Mouse (Mus musculus): ENCODE measurements at regions not wholly inside any gene's neighbourhood (a gene's known extent, or its start where the extent isn't known, plus 50 kb on each side); places are given as distances from the start of the nearest gene placed in this dataset.

DNA sequence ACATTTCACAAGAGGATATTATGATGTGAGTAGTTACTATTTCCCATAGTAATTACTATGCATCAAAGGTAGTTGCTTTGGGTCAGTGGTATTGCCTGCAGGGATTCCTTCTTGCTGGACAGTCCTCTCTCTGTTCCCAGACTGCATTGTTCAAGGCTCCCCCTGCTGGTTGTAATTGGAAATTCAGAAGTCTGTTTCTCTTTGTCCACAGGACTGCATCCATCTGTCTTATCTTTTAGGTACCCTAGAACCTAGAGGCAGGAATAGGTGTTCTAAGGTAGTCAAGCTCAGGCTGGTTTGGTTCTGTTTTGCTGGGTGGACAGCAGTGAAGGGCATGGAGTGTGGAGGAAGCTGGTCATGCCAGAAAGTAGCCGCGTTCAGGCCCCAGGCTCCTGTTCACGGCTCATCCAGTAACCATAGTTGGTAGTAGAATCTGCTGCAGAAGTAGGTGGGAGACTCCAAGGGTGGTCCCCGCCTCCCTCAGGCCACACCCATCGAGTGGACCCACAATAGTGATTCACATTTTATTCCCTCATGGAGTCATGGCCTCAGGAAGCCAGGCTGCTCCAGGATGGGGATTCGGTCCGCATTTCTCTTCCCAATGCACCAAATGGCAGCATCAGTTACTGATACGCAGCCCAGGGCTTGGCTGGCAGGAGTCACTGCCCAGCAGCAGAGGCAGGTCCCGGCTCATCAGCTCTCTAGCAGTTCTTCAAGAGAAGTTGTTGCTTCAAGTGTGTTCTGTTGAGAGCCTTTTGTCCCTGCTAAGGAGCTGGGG, 51.7 kb upstream of the Caprin1 start:
- Histone ChIP-seq H3K9ac (ENCODE audit: low read length) (no peak overlapping the region), H3K4me1 (ENCODE audit: control insufficient read depth, insufficient read depth, low read length) (no peaks in the 10 kb centered on the region), H3K9me3 (ENCODE audit: control insufficient read depth, low read length) (no peaks in the 10 kb centered on the region), H3K36me3 (ENCODE audit: control insufficient read depth, insufficient read depth, low read length) (no peaks in the 10 kb centered on the region), H3K4me2 (ENCODE audit: low read depth, severe bottlenecking) (no peak overlapping the region), H3K27me3 (ENCODE audit: control insufficient read depth, insufficient read depth, low read length) (no peaks in the 10 kb centered on the region), H3K4me3 (ENCODE audit: low read depth, low read length) (no peak overlapping the region), H3K27ac (replicated peaks; ENCODE audit: low read depth, low read length) (no peak overlapping the region)
- ATAC-seq (ENCODE audit: insufficient number of reproducible peaks, low FRiP score, low TSS enrichment, low read depth) (no peak; the same call in 1 of the 2 replicates), DNase-seq (ENCODE audit: low spot score) (peak; percentile 61)
- WGBS: 74% methylated on average over 9 of the region's 9 CpGs

DNA sequence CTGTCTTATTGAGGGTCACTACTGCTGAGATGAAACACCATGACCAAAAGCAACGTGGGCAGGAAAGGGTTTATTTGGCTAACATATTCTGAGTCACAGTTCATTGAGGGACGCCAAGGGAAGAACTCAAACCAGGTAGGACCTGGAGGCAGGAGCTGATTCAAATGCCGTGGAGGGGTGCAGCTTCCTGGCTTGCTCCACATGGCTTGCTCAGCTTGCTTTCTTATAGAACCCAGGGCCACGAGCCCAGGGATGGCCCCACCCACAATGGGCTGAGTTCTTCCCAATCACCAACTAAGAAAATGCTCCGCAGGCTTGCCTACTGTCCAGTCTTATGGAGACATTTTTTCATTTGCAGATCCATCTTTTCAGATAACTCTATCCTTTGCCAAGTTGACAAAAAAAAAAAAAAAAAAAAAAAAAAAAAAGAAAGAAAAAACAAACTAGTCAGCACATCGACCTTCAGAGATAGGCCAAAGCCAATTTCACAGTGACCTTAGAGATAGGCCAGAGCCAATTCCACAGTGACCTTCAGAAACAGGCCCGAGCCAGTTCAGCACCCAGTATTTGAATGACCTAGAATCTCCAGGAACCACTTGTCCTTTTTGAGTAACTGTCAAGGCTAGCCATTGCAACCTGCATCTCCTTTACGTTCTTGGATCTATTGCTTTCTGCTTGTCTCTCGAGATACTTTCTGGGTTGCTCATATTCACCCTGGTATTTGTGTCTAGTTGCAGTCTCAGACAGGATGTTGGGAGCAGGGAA, 52.5 kb upstream of the Caprin1 start:
- H3K4me1 ChIP-seq (ENCODE audit: control insufficient read depth, insufficient read depth, low read length): no peaks in the 10 kb centered on the region
- no peaks in the 10 kb centered on the region for H3K27me3 ChIP-seq (ENCODE audit: control insufficient read depth, insufficient read depth, low read length)
- WGBS: 87% methylated on average over 9 of the region's 9 CpGs
- ATAC-seq (ENCODE audit: insufficient number of reproducible peaks, low FRiP score, low TSS enrichment, low read depth) (no peak), DNase-seq (ENCODE audit: low spot score) (no peak)
- H3K9me3 ChIP-seq (ENCODE audit: control insufficient read depth, low read length): no peaks in the 10 kb centered on the region
- H3K4me2 ChIP-seq (ENCODE audit: low read depth, severe bottlenecking): no peak overlapping the region
- H3K9ac ChIP-seq (ENCODE audit: low read length): no peak overlapping the region
- H3K27ac ChIP-seq (replicated peaks; ENCODE audit: low read depth, low read length): no peak overlapping the region
- H3K36me3 ChIP-seq (ENCODE audit: control insufficient read depth, insufficient read depth, low read length): no peaks in the 10 kb centered on the region
- H3K4me3 ChIP-seq (ENCODE audit: low read depth, low read length): no peak overlapping the region

DNA sequence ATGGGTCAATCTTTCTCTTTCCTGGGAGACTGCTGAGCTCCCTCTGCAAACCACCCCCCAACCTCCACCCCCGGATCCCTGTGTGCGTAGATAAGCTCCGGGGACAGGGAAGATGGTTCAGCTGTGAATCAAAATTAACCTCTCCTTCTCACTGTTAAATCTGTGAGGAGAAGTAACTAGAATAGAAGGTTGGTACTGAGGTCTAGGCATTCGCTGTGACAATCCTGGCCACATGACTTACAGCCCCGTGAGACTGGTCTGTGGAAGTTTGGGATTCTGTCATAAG, 53.0 kb upstream of the Caprin1 start:
- H3K4me2 ChIP-seq (ENCODE audit: low read depth, severe bottlenecking): no peak overlapping the region
- H3K9ac ChIP-seq (ENCODE audit: low read length): no peak overlapping the region
- H3K27ac ChIP-seq (replicated peaks; ENCODE audit: low read depth, low read length): no peak overlapping the region
- no peak overlapping the region for H3K4me3 ChIP-seq (ENCODE audit: low read depth, low read length)
- H3K9me3 ChIP-seq (ENCODE audit: control insufficient read depth, low read length): no peaks in the 10 kb centered on the region
- H3K4me1 ChIP-seq (ENCODE audit: control insufficient read depth, insufficient read depth, low read length): no peaks in the 10 kb centered on the region
- 87% methylated on average over 5 of the region's 5 CpGs for WGBS
- ATAC-seq (ENCODE audit: insufficient number of reproducible peaks, low FRiP score, low TSS enrichment, low read depth) (no peak), DNase-seq (ENCODE audit: low spot score) (no peak)
- no peaks in the 10 kb centered on the region for H3K36me3 ChIP-seq (ENCODE audit: control insufficient read depth, insufficient read depth, low read length)
- no peaks in the 10 kb centered on the region for H3K27me3 ChIP-seq (ENCODE audit: control insufficient read depth, insufficient read depth, low read length)

DNA sequence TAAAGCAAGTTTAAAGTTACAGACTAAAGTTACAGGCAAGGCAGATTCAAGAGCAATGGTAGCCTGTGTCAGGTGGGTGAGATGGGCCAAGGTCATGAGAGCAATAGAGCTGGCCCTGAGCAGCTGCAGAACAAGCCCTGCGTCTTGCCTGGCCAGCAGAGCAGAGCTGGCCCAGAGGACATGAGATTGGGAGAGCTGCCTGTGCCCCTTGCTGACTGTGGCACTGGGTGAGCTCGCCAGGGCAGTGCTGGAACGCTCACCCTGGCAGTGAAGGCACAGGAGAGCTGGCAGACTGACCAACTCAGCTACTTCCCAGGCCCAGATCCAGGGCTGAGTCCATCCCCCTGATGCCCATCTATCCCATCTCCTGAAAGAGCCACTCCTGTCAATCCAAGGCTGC, 53.7 kb upstream of the Caprin1 start:
- Histone ChIP-seq H3K27ac (replicated peaks; ENCODE audit: low read depth, low read length) (no peak overlapping the region), H3K4me2 (ENCODE audit: low read depth, severe bottlenecking) (no peak overlapping the region), H3K36me3 (ENCODE audit: control insufficient read depth, insufficient read depth, low read length) (no peaks in the 10 kb centered on the region), H3K9me3 (ENCODE audit: control insufficient read depth, low read length) (no peaks in the 10 kb centered on the region), H3K27me3 (ENCODE audit: control insufficient read depth, insufficient read depth, low read length) (no peaks in the 10 kb centered on the region), H3K4me3 (ENCODE audit: low read depth, low read length) (no peak overlapping the region), H3K4me1 (ENCODE audit: control insufficient read depth, insufficient read depth, low read length) (no peaks in the 10 kb centered on the region), H3K9ac (ENCODE audit: low read length) (no peak overlapping the region)
- DNase-seq (ENCODE audit: low spot score) (no peak), ATAC-seq (ENCODE audit: insufficient number of reproducible peaks, low FRiP score, low TSS enrichment, low read depth) (no peak)
- 80% methylated on average over 3 of the region's 3 CpGs for WGBS

DNA sequence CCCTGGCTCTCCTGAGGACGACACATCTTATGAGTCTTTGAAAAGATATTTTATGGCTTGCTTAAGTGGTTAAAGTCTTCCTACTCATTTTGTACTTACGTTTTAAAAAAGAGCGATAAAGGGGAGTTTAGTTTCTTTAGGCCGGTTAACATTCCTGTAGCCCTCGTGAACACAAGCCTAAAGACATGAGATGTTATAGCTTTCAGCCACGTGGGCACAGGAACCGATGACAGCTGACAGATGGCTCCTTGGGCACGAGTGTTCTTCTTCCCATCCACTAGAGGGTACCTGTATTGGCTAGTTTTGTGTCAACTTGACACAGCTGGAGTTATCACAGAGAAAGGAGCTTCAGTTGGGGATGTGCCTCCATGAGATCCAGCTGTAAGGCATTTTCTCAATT, 63.8 kb upstream of the Caprin1 start:
- no peak for DNase-seq (ENCODE audit: low spot score)
- Histone ChIP-seq H3K9ac (ENCODE audit: low read length) (no peak overlapping the region), H3K4me2 (ENCODE audit: low read depth, severe bottlenecking) (no peak overlapping the region), H3K27ac (replicated peaks; ENCODE audit: low read depth, low read length) (no peak overlapping the region), H3K4me3 (ENCODE audit: low read depth, low read length) (no peak overlapping the region), H3K36me3 (ENCODE audit: control insufficient read depth, insufficient read depth, low read length) (no peaks in the 10 kb centered on the region), H3K4me1 (ENCODE audit: control insufficient read depth, insufficient read depth, low read length) (no peaks in the 10 kb centered on the region), H3K27me3 (ENCODE audit: control insufficient read depth, insufficient read depth, low read length) (no peaks in the 10 kb centered on the region), H3K9me3 (ENCODE audit: control insufficient read depth, low read length) (peaks cover 7% of the 10 kb centered on the region)
- no peak for ATAC-seq (ENCODE audit: insufficient number of reproducible peaks, low FRiP score, low TSS enrichment, low read depth)
- 81% methylated on average over 8 of the region's 8 CpGs for WGBS

DNA sequence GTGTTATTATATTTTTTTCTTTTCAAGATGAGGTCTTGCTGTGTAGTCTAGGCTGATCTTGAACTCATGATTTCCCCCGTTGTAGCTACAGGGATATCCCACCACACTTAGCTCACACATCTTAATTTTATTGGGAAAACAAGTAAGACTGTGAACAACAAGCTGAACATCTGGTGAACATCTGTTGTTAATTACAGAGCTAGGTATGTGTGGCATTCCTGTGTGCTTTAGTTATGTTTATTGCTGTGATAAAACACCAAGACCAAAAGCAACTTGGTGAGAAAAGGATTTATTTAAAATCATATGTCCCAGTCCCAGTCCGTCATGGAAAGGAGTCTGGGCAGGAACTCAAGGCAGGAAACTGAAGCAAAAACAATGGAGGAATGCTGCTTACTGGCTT, 66.8 kb upstream of the Caprin1 start:
- Histone ChIP-seq H3K9me3 (ENCODE audit: control insufficient read depth, low read length) (peaks cover 7% of the 10 kb centered on the region), H3K4me3 (ENCODE audit: low read depth, low read length) (no peak overlapping the region), H3K36me3 (ENCODE audit: control insufficient read depth, insufficient read depth, low read length) (no peaks in the 10 kb centered on the region), H3K27ac (replicated peaks; ENCODE audit: low read depth, low read length) (no peak overlapping the region), H3K9ac (ENCODE audit: low read length) (no peak overlapping the region), H3K4me2 (ENCODE audit: low read depth, severe bottlenecking) (no peak overlapping the region), H3K4me1 (ENCODE audit: control insufficient read depth, insufficient read depth, low read length) (no peaks in the 10 kb centered on the region), H3K27me3 (ENCODE audit: control insufficient read depth, insufficient read depth, low read length) (no peaks in the 10 kb centered on the region)
- DNase-seq (ENCODE audit: low spot score): no peak
- no peak for ATAC-seq (ENCODE audit: insufficient number of reproducible peaks, low FRiP score, low TSS enrichment, low read depth)
- 17% methylated on average over 2 of the region's 2 CpGs for WGBS

DNA sequence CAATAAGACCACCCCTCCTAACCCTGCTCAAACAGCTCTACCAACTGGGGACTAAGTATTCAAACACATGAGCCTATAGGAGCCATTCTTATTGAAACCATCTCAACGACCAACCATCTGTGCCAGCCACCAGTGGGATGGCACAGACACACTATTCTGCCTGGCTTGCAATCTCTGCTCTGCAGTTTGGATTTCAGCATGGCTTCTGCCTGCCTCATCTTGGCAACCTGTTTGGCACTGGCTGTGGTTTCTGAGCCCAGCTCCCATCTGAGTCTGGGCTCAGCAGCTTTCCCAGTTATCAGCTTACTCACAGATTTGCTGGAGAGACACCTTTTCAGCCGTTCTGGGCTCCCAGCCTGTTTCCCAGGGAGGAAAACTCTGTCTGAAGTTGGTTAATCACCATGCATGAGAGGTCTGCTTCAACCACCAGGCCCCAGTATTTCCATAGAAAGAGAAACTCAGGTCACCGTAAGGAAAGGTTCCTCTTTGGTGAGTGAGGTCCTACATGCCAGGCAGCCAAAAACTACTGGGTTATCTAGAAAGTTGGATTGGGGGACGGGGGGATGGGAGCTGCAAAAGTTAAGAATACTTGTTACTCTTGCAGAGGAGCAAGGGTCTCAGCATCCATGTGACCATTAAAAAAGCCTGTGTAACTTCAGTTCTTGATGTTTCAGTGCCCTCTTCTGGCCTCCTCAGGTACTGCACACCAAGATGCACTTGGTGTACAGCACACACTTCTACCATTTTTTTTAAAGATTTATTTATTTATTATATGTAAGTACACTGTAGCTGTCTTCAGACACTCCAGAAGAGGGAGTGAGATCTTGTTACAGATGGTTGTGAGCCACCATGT, 68.1 kb upstream of the Caprin1 start:
- DNase-seq (ENCODE audit: low spot score) (peak; percentile 54), ATAC-seq (ENCODE audit: insufficient number of reproducible peaks, low FRiP score, low TSS enrichment, low read depth) (no peak)
- H3K4me1 ChIP-seq (ENCODE audit: control insufficient read depth, insufficient read depth, low read length): no peaks in the 10 kb centered on the region
- H3K27ac ChIP-seq (replicated peaks; ENCODE audit: low read depth, low read length): no peak overlapping the region
- H3K9me3 ChIP-seq (ENCODE audit: control insufficient read depth, low read length): peaks cover 7% of the 10 kb centered on the region
- H3K36me3 ChIP-seq (ENCODE audit: control insufficient read depth, insufficient read depth, low read length): no peaks in the 10 kb centered on the region
- H3K27me3 ChIP-seq (ENCODE audit: control insufficient read depth, insufficient read depth, low read length): no peaks in the 10 kb centered on the region
- no peak overlapping the region for H3K4me3 ChIP-seq (ENCODE audit: low read depth, low read length)
- H3K4me2 ChIP-seq (ENCODE audit: low read depth, severe bottlenecking): no peak overlapping the region
- H3K9ac ChIP-seq (ENCODE audit: low read length): no peak overlapping the region
- WGBS: 83% methylated on average over 4 of the region's 4 CpGs

DNA sequence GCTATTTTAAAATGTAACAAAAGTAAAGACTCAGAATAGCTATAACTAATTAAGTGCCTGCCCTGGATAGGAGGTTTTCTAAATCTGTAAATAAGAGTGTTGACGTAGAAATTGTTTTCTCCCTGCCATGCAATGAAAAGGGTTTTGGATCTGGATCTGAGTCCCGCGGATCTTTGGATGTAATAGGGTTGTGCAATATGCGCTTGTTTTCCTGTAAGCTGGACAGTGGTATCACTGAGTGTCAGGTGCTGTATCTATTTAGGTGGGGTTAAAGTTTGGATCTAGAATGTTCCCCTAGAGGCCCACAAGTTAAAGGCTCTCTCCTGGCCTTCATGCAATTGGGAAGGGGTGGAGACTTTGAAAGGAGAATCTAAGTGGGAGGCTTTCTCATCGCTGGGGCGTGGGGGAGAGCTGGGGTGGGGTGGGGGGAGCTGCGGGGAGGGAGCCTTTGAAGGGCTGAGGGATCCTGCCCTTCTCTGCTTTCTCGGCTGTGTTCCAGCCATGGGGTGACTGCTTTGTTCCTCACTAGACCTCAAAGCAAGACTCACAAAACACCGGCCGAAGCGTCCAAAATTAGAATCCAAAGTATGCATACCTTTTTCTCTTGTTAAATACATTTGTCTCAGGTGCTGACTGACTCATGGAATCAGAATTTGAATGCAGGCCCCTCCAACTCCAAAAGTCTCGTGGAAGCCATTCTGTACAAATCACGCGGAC, 70.0 kb upstream of the Caprin1 start:
- 73% methylated on average over 14 of the region's 14 CpGs for WGBS
- H3K36me3 ChIP-seq (ENCODE audit: control insufficient read depth, insufficient read depth, low read length): no peaks in the 10 kb centered on the region
- DNase-seq (ENCODE audit: low spot score) (no peak), ATAC-seq (ENCODE audit: insufficient number of reproducible peaks, low FRiP score, low TSS enrichment, low read depth) (no peak)
- H3K4me3 ChIP-seq (ENCODE audit: low read depth, low read length): no peak overlapping the region
- no peaks in the 10 kb centered on the region for H3K27me3 ChIP-seq (ENCODE audit: control insufficient read depth, insufficient read depth, low read length)
- H3K4me1 ChIP-seq (ENCODE audit: control insufficient read depth, insufficient read depth, low read length): no peaks in the 10 kb centered on the region
- no peak overlapping the region for H3K27ac ChIP-seq (replicated peaks; ENCODE audit: low read depth, low read length)
- no peak overlapping the region for H3K9ac ChIP-seq (ENCODE audit: low read length)
- H3K4me2 ChIP-seq (ENCODE audit: low read depth, severe bottlenecking): no peak overlapping the region
- H3K9me3 ChIP-seq (ENCODE audit: control insufficient read depth, low read length): peaks cover 7% of the 10 kb centered on the region
